Mouse (Mus musculus) heart, adult 18-20 months (tissue): Measurements from ENCODE around the gene Tanc2. TPM values are rescaled to one million over a fixed set of nuclear protein-coding genes. Genes with fewer than 3 reads are reported as not detected.

Source experiments
- DNase-seq, 2 experiments: peaks; one replicate each; pipeline ENCODE4 v3.0.0; 2021 to 2022; ENCODE audit warnings: mixed read lengths in 1 of 2
- total RNA-seq, 2 experiments: library from RNA; stranded (reverse); gene quantifications; 2 replicates each; pipeline ENCODE4 v1.2.3; 2021

Gene Tanc2
- total RNA-seq, 2 experiments from 2014 or later, result 10.8 to 12.3 TPM

DNA sequence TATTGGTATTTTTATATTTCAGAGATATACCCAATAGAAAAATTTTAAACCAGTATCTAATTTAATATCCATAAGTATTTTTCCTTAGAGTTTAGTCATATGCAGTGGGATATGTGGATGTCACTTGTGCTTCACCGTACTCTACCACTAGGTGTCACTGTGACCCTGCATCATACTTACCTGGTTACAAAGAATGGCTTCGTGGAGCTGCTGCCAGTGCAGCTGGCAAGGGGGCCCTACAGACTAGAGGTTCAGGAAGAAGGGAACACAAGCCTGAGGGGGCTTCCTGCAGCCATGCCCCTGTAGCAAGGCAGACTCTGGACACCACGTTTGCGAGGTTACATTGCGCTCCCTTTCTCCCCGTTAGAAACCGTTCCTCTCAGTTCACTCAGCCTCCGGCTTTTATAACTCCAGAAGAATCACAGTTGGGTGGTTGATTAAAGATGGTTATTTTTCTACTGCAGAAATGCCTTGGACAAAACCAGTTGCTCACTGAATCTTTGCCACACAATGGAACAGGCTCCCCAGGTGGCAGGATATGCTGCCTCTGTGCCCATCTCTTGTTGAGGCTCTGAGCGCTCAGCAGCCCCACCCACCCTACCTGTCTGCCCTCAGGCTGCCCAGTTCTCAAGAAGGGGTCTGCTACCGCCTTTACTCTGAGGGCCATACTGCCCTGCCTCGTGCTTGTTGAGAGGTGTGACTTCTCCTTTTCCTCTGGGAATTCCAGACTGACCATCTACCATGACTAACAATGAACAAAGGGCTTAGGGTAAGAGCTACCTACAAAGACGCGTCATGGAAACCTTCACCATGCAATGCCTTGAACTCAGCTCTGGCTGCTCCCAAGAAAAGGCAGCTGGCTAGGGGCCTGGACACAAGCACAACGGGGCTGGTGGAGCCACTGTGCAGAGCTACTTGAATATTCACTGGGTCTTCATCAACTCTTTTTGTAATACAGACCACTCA lies 337.6 kb downstream of the Tanc2 start:
- DNase-seq, result peak; percentile 76 to 88

DNA sequence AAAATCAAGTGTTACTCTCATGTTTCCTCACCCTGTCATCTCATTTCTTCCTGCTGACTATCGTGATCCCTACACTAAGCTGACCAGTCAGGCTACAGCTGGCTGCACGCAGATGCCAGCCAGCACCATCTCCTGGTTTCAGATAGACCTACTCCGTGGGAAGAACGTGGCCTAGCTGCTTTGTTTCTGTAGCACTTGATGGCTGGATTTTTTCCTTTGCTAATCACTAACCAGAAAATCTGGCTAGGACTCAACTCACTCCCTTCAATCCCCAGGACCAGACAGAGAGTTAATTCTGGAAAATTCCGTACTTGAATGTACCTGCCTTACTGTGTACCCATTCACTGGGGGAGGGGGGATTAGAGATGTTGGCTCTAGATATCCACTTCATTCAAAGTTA lies 338.4 kb downstream of the Tanc2 start:
- no peak for DNase-seq

- no peak for DNase-seq
Observed at GRCm38 (mm10) chr11:105931380-105931779, 341.6 kb downstream of the Tanc2 start.

DNA sequence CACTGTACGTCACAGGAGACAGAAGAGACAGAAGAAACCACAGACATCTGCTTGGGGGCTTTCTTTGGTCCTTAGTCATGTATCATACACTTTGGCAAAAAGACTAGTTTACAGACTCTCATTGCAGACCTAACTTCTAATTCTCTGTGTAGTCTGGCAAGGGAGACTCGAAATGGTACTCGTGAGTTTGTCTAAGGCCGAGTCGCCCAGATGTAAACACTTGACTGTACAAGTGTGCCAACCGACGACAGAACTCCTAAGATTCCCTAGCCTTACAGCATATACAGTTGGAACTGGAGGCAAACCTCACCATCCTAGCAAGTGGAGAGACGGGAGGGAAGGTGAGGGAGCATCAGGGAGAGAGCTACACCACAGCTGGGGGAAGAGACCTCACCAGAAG lies 344.0 kb downstream of the Tanc2 start:
- DNase-seq, result no peak

DNA sequence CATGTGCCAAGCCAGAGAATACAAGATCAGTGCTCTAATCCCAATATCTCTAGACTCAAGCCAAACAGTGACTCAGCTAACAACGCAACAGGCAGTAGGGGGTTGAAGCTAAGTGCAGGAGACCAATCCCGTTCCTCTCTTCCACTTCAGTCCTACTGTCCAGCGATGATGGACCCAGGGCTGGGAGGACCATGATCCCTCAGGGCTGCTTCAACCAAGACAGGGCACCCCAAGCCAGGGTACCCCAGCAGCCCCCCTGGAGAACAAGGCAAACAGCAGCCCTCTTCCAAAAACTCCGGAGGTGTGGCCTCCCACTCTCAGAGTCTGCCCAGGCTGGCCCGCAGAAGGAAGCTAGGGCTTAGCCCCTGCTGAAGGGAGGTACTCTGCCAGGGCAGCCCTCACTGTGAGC lies 344.5 kb downstream of the Tanc2 start:
- DNase-seq, result peak; percentile 46 to 56

GRCm38 (mm10) chr11:105934816-105935215 lies 345.0 kb downstream of the Tanc2 start:
- peak; percentile 62 to 74 for DNase-seq

GRCm38 (mm10) chr11:105935496-105935895 lies 345.7 kb downstream of the Tanc2 start:
- DNase-seq, result no peak

- DNase-seq, result peak; percentile 90 to 95
Observed at GRCm38 (mm10) chr11:105936200-105936599, 346.4 kb downstream of the Tanc2 start.

- DNase-seq, result no peak
Observed at GRCm38 (mm10) chr11:105936974-105937373, 347.2 kb downstream of the Tanc2 start.

DNA sequence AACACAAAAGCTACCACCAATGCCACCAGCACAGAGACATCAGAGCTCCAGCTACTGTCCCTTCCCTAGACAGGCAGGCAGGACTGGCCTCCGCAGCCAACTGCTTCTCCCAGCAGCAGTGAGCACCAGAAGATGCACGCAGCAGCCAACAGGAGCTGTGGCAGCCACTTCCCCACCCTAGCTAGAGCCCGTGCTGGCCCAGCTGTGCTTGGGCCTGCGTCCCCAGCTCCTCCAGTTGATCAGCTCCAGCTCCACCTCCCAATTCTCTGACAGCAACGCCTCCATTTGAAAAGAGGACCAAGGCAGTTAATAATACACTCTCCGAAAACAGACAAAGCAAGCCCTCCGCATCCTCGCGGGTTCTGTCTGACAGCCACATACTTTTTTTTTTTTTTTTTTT lies 349.0 kb downstream of the Tanc2 start:
- peak; percentile 34 to 69 for DNase-seq

DNA sequence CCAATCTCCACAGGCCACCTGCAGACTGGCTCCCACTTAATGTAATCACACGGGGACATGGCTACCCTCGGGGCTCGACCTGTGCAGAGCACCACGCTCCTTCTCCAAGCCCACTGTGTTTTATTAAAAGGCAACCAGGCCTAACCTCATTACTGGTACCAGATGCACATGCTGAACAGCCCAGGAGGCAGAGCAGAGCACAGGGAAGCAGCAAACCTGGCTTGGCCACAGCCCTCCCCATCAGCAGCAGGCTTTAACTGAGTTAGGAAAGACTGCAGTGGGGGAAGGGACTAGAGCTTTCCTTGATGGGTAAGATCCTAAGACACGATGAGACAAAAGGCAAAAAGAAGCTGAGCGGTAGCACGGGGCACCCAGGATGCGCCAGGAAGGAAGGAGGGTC lies 352.2 kb downstream of the Tanc2 start:
- no peak for DNase-seq

DNA sequence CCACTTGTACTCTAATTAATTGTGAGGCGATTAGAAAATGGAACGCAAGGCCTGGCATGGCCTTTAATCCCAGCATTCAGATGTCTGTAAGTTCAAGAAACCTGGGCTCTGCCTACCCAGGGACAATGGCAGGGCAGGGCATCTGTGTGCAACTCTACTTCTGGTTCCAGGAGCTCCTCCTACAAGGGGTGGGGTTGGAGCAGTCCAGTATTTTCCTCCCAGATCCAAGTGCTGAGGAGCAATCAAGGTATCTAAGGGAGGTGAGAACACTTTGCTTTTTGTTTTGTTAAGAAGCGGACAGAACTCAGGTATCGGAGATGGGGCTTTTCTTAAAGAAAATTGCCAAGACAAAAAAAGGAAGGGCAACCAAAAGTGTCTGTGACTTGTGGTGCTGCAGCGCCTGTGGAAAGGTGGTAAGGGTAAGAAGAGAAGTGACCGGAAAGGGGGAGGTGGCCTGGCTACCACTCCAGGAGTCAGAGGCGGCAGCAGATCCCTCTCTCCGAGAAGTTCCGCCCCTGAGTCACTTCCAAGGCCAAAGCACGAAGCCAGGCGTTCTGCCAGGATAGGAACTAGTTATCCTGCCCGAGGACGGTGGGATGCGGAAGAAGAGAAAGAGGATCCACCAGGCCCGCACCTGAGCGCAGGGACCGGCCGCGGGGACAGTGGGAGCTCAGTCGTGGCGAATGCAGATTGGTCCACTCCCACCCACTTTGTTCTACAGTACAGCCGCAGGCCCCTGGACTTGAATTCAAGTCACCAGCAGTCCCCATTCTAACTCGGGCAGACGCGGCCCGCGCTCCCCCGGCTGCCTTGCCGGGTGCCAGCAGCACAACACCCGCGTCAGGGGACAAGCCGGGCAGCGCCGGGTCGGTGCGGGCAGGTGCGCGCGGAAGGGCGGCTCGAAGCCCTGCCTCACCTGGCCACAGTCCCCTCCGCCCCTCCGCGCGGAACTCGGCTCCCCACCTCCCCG lies 353.6 kb downstream of the Tanc2 start:
- DNase-seq, result peak; percentile 63 to 71

- DNase-seq, result peak; percentile 86 to 89
Observed at GRCm38 (mm10) chr11:105944126-105944621, 354.4 kb downstream of the Tanc2 start.

DNA sequence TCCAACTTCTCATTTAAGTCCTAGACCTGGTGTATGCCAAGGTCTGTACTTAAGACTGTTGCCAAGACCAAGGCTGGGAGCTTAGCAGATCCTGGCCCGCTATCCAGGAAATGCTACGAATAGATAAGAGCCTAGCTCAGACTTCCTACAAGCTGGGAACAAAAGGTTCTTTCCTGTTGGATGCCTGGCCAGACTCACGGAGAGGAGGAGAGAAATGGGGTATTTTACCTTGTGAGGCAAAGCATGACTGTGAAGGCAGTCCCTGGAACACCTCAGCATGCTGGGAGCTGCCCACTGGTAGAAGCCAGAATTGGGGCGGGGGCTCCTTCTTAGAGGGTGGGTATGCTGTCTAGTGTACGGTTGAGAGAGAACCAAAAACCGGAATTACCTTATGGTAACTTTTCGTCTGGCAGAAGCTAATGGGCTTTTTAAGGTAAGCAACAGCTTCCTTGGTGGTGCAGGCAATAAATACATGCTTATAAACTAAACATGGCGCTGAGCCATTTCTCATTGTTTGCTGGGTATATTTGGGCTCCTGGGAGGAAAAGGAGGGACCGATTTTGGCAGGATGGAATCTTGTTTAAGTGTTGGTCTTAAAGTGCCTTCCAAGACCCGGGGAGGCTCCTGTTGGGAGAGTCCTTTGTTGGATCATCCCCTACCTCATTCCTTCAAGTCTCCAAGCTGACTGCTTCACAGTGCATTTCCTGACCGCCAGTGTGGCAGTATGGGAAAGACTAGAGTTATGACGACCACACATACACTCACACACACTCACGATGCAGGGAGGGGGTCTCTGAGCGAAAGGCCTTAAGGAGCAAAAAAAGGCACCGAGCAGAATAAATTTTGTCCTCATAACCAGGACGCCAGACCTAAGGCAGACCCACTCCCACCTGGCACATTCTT lies 355.2 kb downstream of the Tanc2 start:
- DNase-seq, result peak; percentile 71 to 89

DNA sequence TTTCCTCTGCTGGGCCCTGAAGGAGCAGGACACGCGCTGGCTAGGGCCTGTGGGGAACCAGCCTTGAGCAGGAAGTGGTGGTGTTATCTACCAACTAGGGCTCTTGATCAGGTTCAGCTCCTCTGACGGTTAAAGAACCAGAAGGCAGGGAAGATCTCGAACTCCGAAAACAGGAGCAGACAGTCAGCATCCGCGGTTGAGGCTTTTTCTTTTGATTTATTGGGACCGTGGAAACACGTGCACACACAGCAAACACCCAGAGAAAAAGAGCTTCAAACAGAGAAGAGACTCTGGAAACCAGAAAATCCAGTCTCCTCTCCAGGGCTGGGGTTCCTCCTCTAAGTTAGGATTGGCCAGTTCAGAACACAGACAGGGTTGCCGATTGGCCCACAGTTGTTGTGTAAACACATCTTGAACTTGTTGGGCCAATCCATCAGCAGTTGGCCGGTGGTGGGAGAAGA lies 356.9 kb downstream of the Tanc2 start:
- DNase-seq, result no peak

DNA sequence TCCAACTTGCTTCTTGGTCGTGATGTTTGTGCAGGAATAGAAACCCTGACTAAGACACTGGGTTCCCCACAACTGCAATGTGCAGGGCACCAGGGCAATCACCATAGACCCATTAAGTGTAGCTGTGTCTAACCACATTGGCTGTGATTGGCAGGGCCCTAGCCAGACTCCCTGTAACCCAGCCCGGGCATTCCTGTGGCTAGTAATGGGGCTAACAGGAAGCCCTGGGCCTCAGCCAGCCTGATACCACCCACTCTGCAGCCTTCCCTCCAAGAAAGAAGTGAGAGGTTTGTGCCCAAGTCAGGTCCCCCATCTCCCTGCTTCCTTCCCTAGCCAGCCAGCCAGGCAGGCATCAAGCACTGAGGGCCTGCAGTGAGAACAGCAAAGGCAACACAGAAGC lies 358.5 kb downstream of the Tanc2 start:
- no peak for DNase-seq

GRCm38 (mm10) chr11:105950519-105950918 lies 360.7 kb downstream of the Tanc2 start:
- DNase-seq, result no peak

- DNase-seq, result no peak
Observed at GRCm38 (mm10) chr11:105951601-105952044, 361.8 kb downstream of the Tanc2 start.

DNA sequence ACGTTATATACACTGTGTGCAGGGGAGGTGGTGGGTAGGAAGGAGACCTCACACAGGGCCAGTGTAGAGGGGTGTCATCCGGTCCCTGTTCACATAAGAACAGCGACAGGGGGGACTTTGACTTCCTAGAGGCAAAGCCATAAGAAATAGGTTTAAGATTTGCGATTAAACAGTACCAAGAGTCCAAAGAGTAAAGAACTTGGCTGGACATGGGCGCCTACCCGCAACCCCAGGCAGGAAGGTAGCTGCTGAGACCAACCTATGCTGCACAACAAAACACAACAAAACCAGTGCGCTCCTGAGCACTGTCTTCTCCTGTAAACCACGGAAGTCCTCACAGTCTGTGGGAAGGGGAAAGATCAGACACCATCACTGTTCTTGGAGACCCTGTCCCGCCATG lies 362.3 kb downstream of the Tanc2 start:
- DNase-seq, result no peak

GRCm38 (mm10) chr11:105952911-105953386 lies 363.2 kb downstream of the Tanc2 start, which contains the start of gene Cyb561:
Cyb561 (minus strand) TSS chr11:105953336.
- DNase-seq, result no peak

GRCm38 (mm10) chr11:105953402-105953801 lies 363.6 kb downstream of the Tanc2 start:
- peak; percentile 73 to 86 for DNase-seq
